ENCODE assay signal across 16 mouse cellular contexts in genomic region chr5:3771512-3771911, GRCm38 (mm10). TPM values are rescaled to one million over a fixed set of nuclear protein-coding genes. Genes with fewer than 3 reads are reported as not detected.
DNase-seq lines count a peak whose midpoint lies in the region; ATAC-seq and TF ChIP-seq lines count a peak whose summit lies in the region.
"Had no signal": no experiment of that assay in that cellular context is flagged by ENCODE, and none has a peak within 500 bp of the region (broad histone marks: within the 10 kb centered on the region; RNA-seq: fewer than 3 reads in every experiment).

No protein-coding gene starts in this region.

- peak; percentile 72 for DNase-seq in forebrain, embryonic 14.5 days (ENCODE audit: low spot score)
- no peak for DNase-seq in forebrain, postnatal 0 days
- peak; percentile 22 for DNase-seq in lung, embryonic 14.5 days
- no peak for DNase-seq in lung, adult 18-20 months
- DNase-seq in ZHBTc4 (ENCODE audit: low read depth, low spot score): peak; percentile 3
- DNase-seq in hindbrain, postnatal 0 days (ENCODE audit: low spot score): peak; percentile 13
- DNase-seq in layer of hippocampus, postnatal 25 days (ENCODE audit: extremely low spot score in 1 of 2, low spot score in 1 of 2): no peak
- no peak for DNase-seq in left cerebral cortex, postnatal 4 days
- DNase-seq: B cell, adult 2 months; cerebellum, postnatal 36 days; gastrocnemius, postnatal 36 days; heart, postnatal 36 days; kidney, adult 18-20 months; kidney, postnatal 36 days; right cerebral cortex, postnatal 25 days had no signal

- H3K4me2 ChIP-seq in forebrain, embryonic 14.5 days (ENCODE audit: low read length): 0 out of 2 replicates have a peak overlapping the region, but pooled peaks have one; percentile 16
- H3K4me2 ChIP-seq in forebrain, postnatal 0 days (ENCODE audit: low read depth): no peak overlapping the region
- H3K4me2 ChIP-seq in lung, embryonic 14.5 days: no peak overlapping the region
- 0 out of 2 replicates have a peak overlapping the region, but pooled peaks have one; percentile 13 for H3K4me2 ChIP-seq in hindbrain, postnatal 0 days (ENCODE audit: low read depth, low read length)
- H3K4me2 ChIP-seq: embryonic facial prominence, embryonic 15.5 days had no signal

- 0 out of 2 replicates have a peak, but pooled peaks cover 4% of the 10 kb centered on the region for H3K36me3 ChIP-seq in forebrain, embryonic 14.5 days (ENCODE audit: control insufficient read depth, insufficient read depth, low read length)
- H3K36me3 ChIP-seq in forebrain, postnatal 0 days (ENCODE audit: insufficient read depth): no peaks in the 10 kb centered on the region
- H3K36me3 ChIP-seq in lung, embryonic 14.5 days (ENCODE audit: insufficient read depth): 0 out of 2 replicates have a peak, but pooled peaks cover 4% of the 10 kb centered on the region
- peaks cover 3% of the 10 kb centered on the region; the same call in 1 of the 2 replicates for H3K36me3 ChIP-seq in hindbrain, postnatal 0 days (ENCODE audit: insufficient read depth, low read length)

- H3K4me1 ChIP-seq in forebrain, embryonic 14.5 days (ENCODE audit: control insufficient read depth, insufficient read depth, low read length): peaks cover 10% of the 10 kb centered on the region
- H3K4me1 ChIP-seq in forebrain, postnatal 0 days (ENCODE audit: insufficient read depth): no peaks in the 10 kb centered on the region
- no peaks in the 10 kb centered on the region for H3K4me1 ChIP-seq in lung, embryonic 14.5 days (ENCODE audit: insufficient read depth)
- no peaks in the 10 kb centered on the region for H3K4me1 ChIP-seq in hindbrain, postnatal 0 days (ENCODE audit: insufficient read depth, low read length)
- H3K4me1 ChIP-seq: embryonic facial prominence, embryonic 15.5 days had no signal

- intact Hi-C loops in left cerebral cortex, postnatal 4 days (cut with DNase I): no loop called here

- no peak overlapping the region for H3K9ac ChIP-seq in forebrain, embryonic 14.5 days (ENCODE audit: low read length)
- H3K9ac ChIP-seq in forebrain, postnatal 0 days: no peak overlapping the region
- no peak overlapping the region for H3K9ac ChIP-seq in lung, embryonic 14.5 days
- no peak overlapping the region for H3K9ac ChIP-seq in hindbrain, postnatal 0 days (replicated peaks; ENCODE audit: low read length)
- H3K9ac ChIP-seq: embryonic facial prominence, embryonic 15.5 days had no signal

- peak; percentile 87 for ATAC-seq in forebrain, embryonic 14.5 days
- ATAC-seq in forebrain, postnatal 0 days: no peak
- ATAC-seq in lung, embryonic 14.5 days (ENCODE audit: insufficient read depth): no peak
- no peak for ATAC-seq in hindbrain, postnatal 0 days

- no peak overlapping the region for H3K27ac ChIP-seq in forebrain, embryonic 14.5 days (ENCODE audit: low read depth, low read length)
- no peak overlapping the region for H3K27ac ChIP-seq in forebrain, postnatal 0 days (ENCODE audit: low read depth, low read length)
- no peak overlapping the region for H3K27ac ChIP-seq in lung, embryonic 14.5 days (ENCODE audit: low read depth)
- H3K27ac ChIP-seq in hindbrain, postnatal 0 days: peak overlapping the region; percentile 52; the same call in 1 of the 2 replicates
- H3K27ac ChIP-seq: embryonic facial prominence, embryonic 15.5 days had no signal

- no peaks in the 10 kb centered on the region for H3K27me3 ChIP-seq in forebrain, embryonic 14.5 days (replicated peaks; ENCODE audit: control insufficient read depth, insufficient read depth, low read length)
- no peaks in the 10 kb centered on the region for H3K27me3 ChIP-seq in forebrain, postnatal 0 days (ENCODE audit: insufficient read depth, low read length)
- no peaks in the 10 kb centered on the region for H3K27me3 ChIP-seq in lung, embryonic 14.5 days (ENCODE audit: insufficient read depth, low read length)
- H3K27me3 ChIP-seq in hindbrain, postnatal 0 days (ENCODE audit: insufficient read depth, low read length): no peaks in the 10 kb centered on the region
- H3K27me3 ChIP-seq: embryonic facial prominence, embryonic 15.5 days had no signal

- no peaks in the 10 kb centered on the region for H3K9me3 ChIP-seq in forebrain, embryonic 14.5 days (replicated peaks; ENCODE audit: control insufficient read depth, low read length)
- no peaks in the 10 kb centered on the region for H3K9me3 ChIP-seq in forebrain, postnatal 0 days (ENCODE audit: low read length)
- H3K9me3 ChIP-seq in lung, embryonic 14.5 days (ENCODE audit: low read depth, low read length): no peaks in the 10 kb centered on the region
- H3K9me3 ChIP-seq in hindbrain, postnatal 0 days (ENCODE audit: low read length): no peaks in the 10 kb centered on the region
- H3K9me3 ChIP-seq: embryonic facial prominence, embryonic 15.5 days had no signal

- 19% methylated on average over 3 of the region's 3 CpGs for WGBS in forebrain, embryonic 14.5 days
- whole genome bisulfite sequencing in forebrain, postnatal 0 days: 23% methylated on average over 3 of the region's 3 CpGs
- WGBS in lung, embryonic 14.5 days: 69% methylated on average over 3 of the region's 3 CpGs
- WGBS in hindbrain, postnatal 0 days: 36% methylated on average over 3 of the region's 3 CpGs

- no peak overlapping the region for H3K4me3 ChIP-seq in forebrain, embryonic 14.5 days (ENCODE audit: low read depth, low read length)
- no peak overlapping the region for H3K4me3 ChIP-seq in forebrain, postnatal 0 days (ENCODE audit: low read depth, low read length)
- H3K4me3 ChIP-seq in lung, embryonic 14.5 days (ENCODE audit: low read depth, low read length): no peak overlapping the region
- no peak overlapping the region for H3K4me3 ChIP-seq in hindbrain, postnatal 0 days (ENCODE audit: low read length)
- H3K4me3 ChIP-seq: embryonic facial prominence, embryonic 15.5 days had no signal

- TF ChIP-seq CTCF in forebrain, postnatal 0 days (IDR thresholded peaks at IDR 0.05; ENCODE audit: low read depth): no peak
- TF ChIP-seq CTCF in lung, embryonic 14.5 days (IDR thresholded peaks at IDR 0.05; ENCODE audit: low read depth): no peak
- TF ChIP-seq CTCF in hindbrain, postnatal 0 days (IDR thresholded peaks at IDR 0.05; ENCODE audit: low read depth): no peak

RNA-seq across cellular contexts. Expression of gene Ankib1, which starts 31.2 kb away (rescaled TPM):
- polyA plus RNA-seq in forebrain, embryonic 14.5 days (2014; fragmentation: Nextera tagmentation; extraction: Ambion mirVana): 17.4 and 22.8 TPM in 2 replicates
- 74.0 and 81.1 TPM in 2 replicates for total RNA-seq in forebrain, postnatal 0 days (2014; rRNA removed)
- 10.5 and 17.2 TPM in 2 replicates for polyA plus RNA-seq in forebrain, postnatal 0 days (2015; fragmentation: Nextera tagmentation; extraction: Ambion mirVana)
- 12.2 and 13.2 TPM in 2 replicates for polyA plus RNA-seq in lung, embryonic 14.5 days (2014; fragmentation: Nextera tagmentation; extraction: Ambion mirVana)
- total RNA-seq in hindbrain, postnatal 0 days (2014; rRNA removed): 43.0 and 53.0 TPM in 2 replicates
- 15.1 and 16.3 TPM in 2 replicates for polyA plus RNA-seq in hindbrain, postnatal 0 days (2015; fragmentation: Nextera tagmentation; extraction: Ambion mirVana)
- 10 to 100 TPM; 82.0 to 92.3 TPM for total RNA-seq in layer of hippocampus, postnatal 25 days (2021)
- total RNA-seq in left cerebral cortex, postnatal 4 days (2021): 10 to 100 TPM; 83.1 to 87.4 TPM

RNA-seq across cellular contexts. Expression of gene Krit1, which starts 31.5 kb away (rescaled TPM):
- 44.6 and 58.5 TPM in 2 replicates for polyA plus RNA-seq in forebrain, embryonic 14.5 days (2014; fragmentation: Nextera tagmentation; extraction: Ambion mirVana)
- total RNA-seq in forebrain, postnatal 0 days (2014; rRNA removed): 50.2 and 53.0 TPM in 2 replicates
- 19.7 and 27.5 TPM in 2 replicates for polyA plus RNA-seq in forebrain, postnatal 0 days (2015; fragmentation: Nextera tagmentation; extraction: Ambion mirVana)
- 45.7 and 45.8 TPM in 2 replicates for polyA plus RNA-seq in lung, embryonic 14.5 days (2014; fragmentation: Nextera tagmentation; extraction: Ambion mirVana)
- total RNA-seq in hindbrain, postnatal 0 days (2014; rRNA removed): 23.7 and 33.0 TPM in 2 replicates
- polyA plus RNA-seq in hindbrain, postnatal 0 days (2015; fragmentation: Nextera tagmentation; extraction: Ambion mirVana): 32.8 and 34.5 TPM in 2 replicates
- total RNA-seq in layer of hippocampus, postnatal 25 days (2021): 10 to 100 TPM; 44.0 to 54.2 TPM
- 10 to 100 TPM; 49.4 to 51.5 TPM for total RNA-seq in left cerebral cortex, postnatal 4 days (2021)

Comparison
In these comparisons a context has a peak if more than half of its experiments do, and no peak if none do; other contexts are left out.
1. DNase-seq: peak in forebrain, embryonic 14.5 days (single experiment), lung, embryonic 14.5 days (single experiment), ZHBTc4 (single experiment) and hindbrain, postnatal 0 days (single experiment); none in forebrain, postnatal 0 days (single experiment), lung, adult 18-20 months (0 of 2), layer of hippocampus, postnatal 25 days (0 of 2) and left cerebral cortex, postnatal 4 days (single experiment).
2. H3K4me2 ChIP-seq: peak in forebrain, embryonic 14.5 days (single experiment) and hindbrain, postnatal 0 days (single experiment); none in forebrain, postnatal 0 days (single experiment) and lung, embryonic 14.5 days (single experiment).